Mouse (Mus musculus) heart, embryonic 15.5 days (tissue): ENCODE measurements at regions not wholly inside any gene's neighbourhood (a gene's known extent, or its start where the extent isn't known, plus 50 kb on each side); places are given as distances from the start of the nearest gene placed in this dataset.

Source experiments
- ATAC-seq: fragments of 200-750 bp; cut with Nextera tagmentation; replicated peaks from 2 replicates; pipeline ENCODE4 v1.8.0; 2017; ENCODE audit warnings: low read depth, moderate TSS enrichment; ENCODE audit not compliant: insufficient number of reproducible peaks, insufficient read depth, low FRiP score
- H3K27ac ChIP-seq: fragments of 300-500 bp; sonication (generic); 2 replicates; pipeline ENCODE4 v1.5.1; 2015; ENCODE audit warnings: mild to moderate bottlenecking, inconsistent platforms
- H3K27me3 ChIP-seq: fragments of 300-500 bp; sonication (generic); 2 replicates; pipeline ENCODE4 v1.6.1; 2015; ENCODE audit warnings: inconsistent platforms
- H3K36me3 ChIP-seq: fragments of 300-500 bp; sonication (generic); 2 replicates; pipeline ENCODE4 v1.6.1; 2015; ENCODE audit warnings: mild to moderate bottlenecking, inconsistent platforms
- H3K4me1 ChIP-seq: fragments of 300-500 bp; sonication (generic); replicated peaks from 2 replicates; pipeline ENCODE4 v1.6.1; 2015; ENCODE audit warnings: inconsistent platforms
- H3K4me2 ChIP-seq: fragments of 300-500 bp; sonication (generic); 2 replicates; pipeline ENCODE4 v1.6.1; 2015; ENCODE audit warnings: inconsistent platforms, mild to moderate bottlenecking, moderate library complexity
- H3K4me3 ChIP-seq: fragments of 300-500 bp; sonication (generic); 2 replicates; pipeline ENCODE4 v1.5.1; 2015; ENCODE audit warnings: mild to moderate bottlenecking, inconsistent platforms
- H3K9ac ChIP-seq: fragments of 300-500 bp; sonication (generic); 2 replicates; pipeline ENCODE4 v1.6.1; 2015; ENCODE audit warnings: mild to moderate bottlenecking, inconsistent platforms
- H3K9me3 ChIP-seq: fragments of 300-500 bp; sonication (generic); replicated peaks from 2 replicates; pipeline ENCODE4 v1.6.1; 2016; ENCODE audit warnings: inconsistent platforms
- WGBS: fragments of 180-500 bp; shearing (Covaris S2); methylation state at CpG from one replicate; pipeline ENCODE4 v1.1.7; 2015; ENCODE audit warnings: mixed read lengths; 5-methylcytosine and 5-hydroxymethylcytosine counted together

DNA sequence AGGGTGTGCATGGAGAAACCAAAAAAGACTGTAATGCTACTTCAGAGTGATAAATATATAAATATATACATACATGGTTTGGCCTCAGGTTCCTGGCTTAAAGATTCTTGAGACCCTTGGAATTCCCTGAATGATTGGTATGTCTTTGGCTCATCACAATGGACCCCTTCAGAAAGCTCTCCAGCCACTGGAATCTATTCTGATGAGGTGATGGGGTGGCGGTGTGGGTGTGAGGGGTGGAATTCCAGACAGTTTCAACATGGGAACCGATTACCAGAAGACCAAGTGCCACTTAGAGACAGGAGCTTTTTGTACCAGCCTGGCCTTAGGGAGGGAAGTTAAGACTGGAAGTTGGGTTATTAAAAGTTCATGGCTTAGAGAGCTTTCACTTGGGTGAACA lies 190.1 kb downstream of the Galc start:
- no peak overlapping the region for H3K27ac ChIP-seq
- no peak overlapping the region for H3K4me3 ChIP-seq
- 30% methylated on average over 2 of the region's 2 CpGs for WGBS
- no peaks in the 10 kb centered on the region for H3K9me3 ChIP-seq
- no peaks in the 10 kb centered on the region for H3K27me3 ChIP-seq
- ATAC-seq, result no peak
- H3K4me2 ChIP-seq, result no peak overlapping the region
- no peaks in the 10 kb centered on the region for H3K4me1 ChIP-seq
- H3K36me3 ChIP-seq, result no peaks in the 10 kb centered on the region
- no peak overlapping the region for H3K9ac ChIP-seq

DNA sequence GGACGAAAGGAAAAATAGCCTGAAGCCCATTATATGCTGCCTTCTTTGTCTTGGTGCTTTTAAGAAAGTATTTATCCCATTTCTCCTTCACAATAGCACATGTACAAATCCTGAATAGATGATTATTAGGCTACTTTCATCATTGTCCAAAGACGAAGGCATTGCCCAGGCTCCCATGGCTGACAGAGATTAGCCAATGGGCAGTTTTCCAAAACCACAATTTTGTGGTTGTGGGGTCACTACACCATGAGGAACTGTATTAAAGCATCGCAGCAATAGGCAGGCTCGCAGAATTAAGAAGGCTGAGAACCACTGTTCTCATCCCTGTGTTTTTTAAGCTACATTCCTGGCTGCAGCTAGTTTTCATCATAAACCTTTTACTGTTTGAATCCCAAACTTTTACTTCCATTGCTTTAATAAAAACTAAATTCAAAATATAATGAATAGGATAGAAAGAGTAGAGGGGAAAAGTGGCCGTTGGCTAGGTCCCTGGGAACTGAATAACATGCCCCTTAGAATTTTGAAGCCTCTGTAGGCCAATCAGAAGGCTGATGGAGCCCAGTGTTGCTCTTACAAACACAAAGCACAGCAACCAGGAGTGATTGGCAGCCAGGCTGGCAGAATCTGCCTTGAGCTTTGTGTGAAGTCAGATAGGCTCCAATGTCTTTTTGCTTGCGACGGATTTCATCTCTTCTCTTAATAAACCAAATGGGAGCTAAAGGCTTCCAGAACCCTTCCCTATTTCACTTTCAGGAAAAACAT lies 199.7 kb downstream of the Galc start:
- no peak overlapping the region for H3K4me3 ChIP-seq
- WGBS, result 83% methylated on average over 7 of the region's 7 CpGs
- H3K27ac ChIP-seq, result no peak overlapping the region
- H3K4me2 ChIP-seq, result no peak overlapping the region
- H3K36me3 ChIP-seq, result no peaks in the 10 kb centered on the region
- no peaks in the 10 kb centered on the region for H3K4me1 ChIP-seq
- H3K27me3 ChIP-seq, result no peaks in the 10 kb centered on the region
- no peak for ATAC-seq
- no peaks in the 10 kb centered on the region for H3K9me3 ChIP-seq
- no peak overlapping the region for H3K9ac ChIP-seq

DNA sequence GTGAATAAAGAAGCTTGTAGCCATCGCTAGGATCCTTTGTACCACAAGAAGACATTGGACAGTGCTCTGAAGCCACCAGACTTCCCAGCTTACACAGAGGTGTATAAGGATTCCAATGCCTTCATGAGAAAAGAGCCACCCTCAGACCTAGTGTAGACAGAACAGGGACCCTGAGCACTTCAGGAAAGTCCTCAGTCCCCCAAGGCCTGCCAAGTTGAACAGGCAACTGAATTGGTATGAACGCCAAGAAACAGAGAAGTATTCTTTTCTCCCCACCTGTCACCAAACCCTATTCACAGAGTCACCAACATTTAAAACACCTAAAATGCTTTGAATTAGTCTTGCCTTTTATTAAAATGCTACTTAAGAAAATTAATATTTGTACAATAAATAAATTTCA lies 200.3 kb downstream of the Galc start:
- no peaks in the 10 kb centered on the region for H3K9me3 ChIP-seq
- no peak overlapping the region for H3K9ac ChIP-seq
- H3K27me3 ChIP-seq, result no peaks in the 10 kb centered on the region
- H3K27ac ChIP-seq, result no peak overlapping the region
- no peaks in the 10 kb centered on the region for H3K36me3 ChIP-seq
- 91% methylated on average over 2 of the region's 2 CpGs for WGBS
- no peaks in the 10 kb centered on the region for H3K4me1 ChIP-seq
- no peak for ATAC-seq
- H3K4me3 ChIP-seq, result no peak overlapping the region
- no peak overlapping the region for H3K4me2 ChIP-seq

GRCm38 (mm10) chr12:98050934-98051333 lies 208.3 kb downstream of the Galc start:
- H3K36me3 ChIP-seq, result no peaks in the 10 kb centered on the region
- H3K9ac ChIP-seq, result no peak overlapping the region
- H3K4me1 ChIP-seq, result peaks cover 12% of the 10 kb centered on the region
- H3K27ac ChIP-seq, result no peak overlapping the region
- H3K4me3 ChIP-seq, result no peak overlapping the region
- ATAC-seq, result no peak
- H3K4me2 ChIP-seq, result no peak overlapping the region
- WGBS, result 38% methylated on average over 4 of the region's 4 CpGs
- no peaks in the 10 kb centered on the region for H3K9me3 ChIP-seq
- H3K27me3 ChIP-seq, result no peaks in the 10 kb centered on the region

DNA sequence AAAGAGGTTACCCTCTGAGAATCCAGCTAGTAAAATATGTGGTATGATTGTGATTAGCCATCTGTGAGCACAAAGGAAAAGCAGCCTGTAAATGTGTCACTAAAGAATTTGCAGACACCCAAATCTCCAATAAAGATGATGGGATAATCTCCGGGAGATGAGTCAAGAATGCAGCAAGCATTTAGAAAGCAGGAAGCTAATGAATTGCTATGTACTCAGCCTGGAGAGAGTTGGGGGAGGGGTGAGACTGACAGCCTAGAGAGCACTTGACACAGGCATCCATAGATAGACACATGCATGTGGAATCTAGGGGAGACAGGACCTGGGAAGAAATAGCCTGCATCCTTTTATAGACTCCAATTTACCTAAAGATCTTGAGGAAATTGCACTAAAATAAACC lies 208.8 kb downstream of the Galc start:
- ATAC-seq, result no peak
- Histone ChIP-seq H3K27me3 (no peaks in the 10 kb centered on the region), H3K4me1 (peaks cover 12% of the 10 kb centered on the region), H3K27ac (no peak overlapping the region), H3K9me3 (no peaks in the 10 kb centered on the region), H3K4me2 (no peak overlapping the region), H3K36me3 (no peaks in the 10 kb centered on the region), H3K9ac (no peak overlapping the region), H3K4me3 (no peak overlapping the region)
- WGBS, result 10% methylated on average over 1 of the region's 1 CpGs

DNA sequence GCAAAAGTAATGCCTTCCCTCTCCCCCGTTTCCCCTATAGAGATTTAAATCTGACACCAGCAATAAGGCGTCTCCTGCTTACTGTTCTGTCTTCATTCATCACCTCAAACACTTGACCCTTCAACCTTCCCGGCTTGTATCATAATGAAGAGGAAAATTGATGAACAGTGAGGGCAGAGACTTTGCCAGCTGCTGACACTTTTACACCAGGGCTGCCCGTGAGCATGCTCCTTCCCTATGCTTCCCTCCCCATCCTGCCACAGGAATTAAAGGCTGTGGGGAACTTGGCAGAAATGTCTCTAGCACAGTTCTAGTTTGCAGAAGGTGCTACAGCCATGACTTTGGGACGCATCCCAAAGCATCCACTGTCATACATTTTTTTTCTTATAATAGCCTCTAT lies 209.2 kb downstream of the Galc start:
- H3K27ac ChIP-seq, result no peak overlapping the region
- WGBS, result 28% methylated on average over 5 of the region's 5 CpGs
- H3K36me3 ChIP-seq, result no peaks in the 10 kb centered on the region
- H3K27me3 ChIP-seq, result no peaks in the 10 kb centered on the region
- no peak overlapping the region for H3K9ac ChIP-seq
- no peaks in the 10 kb centered on the region for H3K9me3 ChIP-seq
- H3K4me2 ChIP-seq, result no peak overlapping the region
- ATAC-seq, result no peak
- H3K4me1 ChIP-seq, result peaks cover 12% of the 10 kb centered on the region
- H3K4me3 ChIP-seq, result no peak overlapping the region

GRCm38 (mm10) chr12:98047765-98048164 lies 211.5 kb downstream of the Galc start:
- H3K36me3 ChIP-seq, result no peaks in the 10 kb centered on the region
- no peak overlapping the region for H3K4me3 ChIP-seq
- no peak overlapping the region for H3K9ac ChIP-seq
- WGBS, result 47% methylated on average over 8 of the region's 8 CpGs
- H3K4me1 ChIP-seq, result peaks cover 12% of the 10 kb centered on the region
- no peak overlapping the region for H3K27ac ChIP-seq
- H3K27me3 ChIP-seq, result no peaks in the 10 kb centered on the region
- no peak overlapping the region for H3K4me2 ChIP-seq
- no peak for ATAC-seq
- H3K9me3 ChIP-seq, result no peaks in the 10 kb centered on the region

GRCm38 (mm10) chr12:98046459-98047440 lies 212.5 kb downstream of the Galc start:
- H3K27me3 ChIP-seq, result no peaks in the 10 kb centered on the region
- H3K9ac ChIP-seq, result no peak overlapping the region
- H3K36me3 ChIP-seq, result no peaks in the 10 kb centered on the region
- 78% methylated on average over 11 of the region's 11 CpGs for WGBS
- no peaks in the 10 kb centered on the region for H3K9me3 ChIP-seq
- no peak overlapping the region for H3K4me3 ChIP-seq
- H3K4me1 ChIP-seq, result peaks cover 12% of the 10 kb centered on the region
- no peak for ATAC-seq
- H3K4me2 ChIP-seq, result no peak overlapping the region
- no peak overlapping the region for H3K27ac ChIP-seq

DNA sequence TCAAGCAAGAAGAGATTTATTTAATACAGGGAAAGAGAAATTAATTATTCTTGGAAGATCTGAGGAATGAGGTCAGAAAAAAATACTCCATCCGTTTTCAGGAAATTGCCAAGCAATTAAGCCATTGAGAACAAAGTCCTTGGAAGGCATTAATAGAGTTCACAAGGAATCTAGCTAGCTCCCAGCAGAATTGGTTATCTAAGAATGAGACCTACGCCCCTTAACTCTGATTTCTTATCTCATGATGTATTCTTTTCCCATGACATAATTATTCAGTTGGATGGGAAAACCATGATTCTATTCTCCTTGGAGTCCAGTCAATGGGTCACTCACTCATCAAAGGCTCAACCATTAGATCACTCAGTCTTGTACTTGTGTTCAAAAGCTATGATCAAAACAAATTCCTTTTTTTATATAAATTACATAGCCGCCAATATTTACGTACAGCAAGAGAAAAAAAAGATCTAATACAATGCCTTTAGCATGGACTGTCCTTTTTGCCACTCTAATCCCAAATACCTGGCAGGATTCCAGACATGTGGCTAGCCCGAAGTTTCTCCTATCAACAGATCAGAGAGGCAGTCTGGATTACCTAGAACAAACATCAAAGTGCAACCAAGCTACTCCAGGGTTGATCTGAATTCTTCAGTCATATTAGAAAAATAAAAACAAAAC lies 213.3 kb downstream of the Galc start:
- Histone ChIP-seq H3K4me1 (peaks cover 12% of the 10 kb centered on the region), H3K4me3 (no peak overlapping the region), H3K36me3 (no peaks in the 10 kb centered on the region), H3K27me3 (no peaks in the 10 kb centered on the region), H3K27ac (no peak overlapping the region), H3K9ac (no peak overlapping the region), H3K9me3 (no peaks in the 10 kb centered on the region), H3K4me2 (no peak overlapping the region)
- ATAC-seq, result no peak
- WGBS, result 53% methylated on average over 5 of the region's 5 CpGs

- 72% methylated on average over 5 of the region's 5 CpGs for WGBS
These were observed 215.8 kb downstream of the Galc start for GRCm38 (mm10) chr12:98043436-98043835.

GRCm38 (mm10) chr12:98039677-98040076 lies 219.6 kb downstream of the Galc start:
- H3K27ac ChIP-seq, result no peak overlapping the region
- ATAC-seq, result no peak
- no peaks in the 10 kb centered on the region for H3K9me3 ChIP-seq
- H3K9ac ChIP-seq, result no peak overlapping the region
- no peak overlapping the region for H3K4me3 ChIP-seq
- H3K36me3 ChIP-seq, result no peaks in the 10 kb centered on the region
- 78% methylated on average over 4 of the region's 4 CpGs for WGBS
- no peaks in the 10 kb centered on the region for H3K27me3 ChIP-seq
- no peak overlapping the region for H3K4me2 ChIP-seq
- no peaks in the 10 kb centered on the region for H3K4me1 ChIP-seq

More at GRCm38 (mm10) chr12:98043436-98043835, 215.8 kb downstream of the Galc start:
- no peak for ATAC-seq
- Histone ChIP-seq H3K4me3 (no peak overlapping the region), H3K9ac (no peak overlapping the region), H3K27ac (no peak overlapping the region), H3K27me3 (no peaks in the 10 kb centered on the region), H3K9me3 (no peaks in the 10 kb centered on the region), H3K4me1 (peaks cover 2% of the 10 kb centered on the region; the same call in 1 of the 2 replicates), H3K36me3 (no peaks in the 10 kb centered on the region), H3K4me2 (no peak overlapping the region)
